Mouse (Mus musculus): Measurements from ENCODE around the gene Magi2. TPM values are rescaled to one million over a fixed set of nuclear protein-coding genes. Genes with fewer than 3 reads are reported as not detected.
"Not testable (repeated sequence)": the region's sequence is repeated elsewhere in the genome, so short reads cannot be mapped to it uniquely, and the experiment has no call there.

Magi2 gene
- total RNA-seq, 2 experiments from 2014 or later, result 139 to 145 TPM

GRCm38 (mm10) chr5:20231908-20232307, 1005.1 kb downstream of the Magi2 start:
- H3K4me3 ChIP-seq, result no peak overlapping the region
- intact Hi-C loops (cut with DNase I), result no loop called here
- peak overlapping the region; percentile 65 for H3K27ac ChIP-seq

GRCm38 (mm10) chr5:20241523-20241922, 1014.7 kb downstream of the Magi2 start:
- TF ChIP-seq CTCF (IDR thresholded peaks at IDR 0.05), result no peak
- intact Hi-C loops (cut with DNase I), result no loop called here
- Histone ChIP-seq H3K4me3 (no peak overlapping the region), H3K27ac (no peak overlapping the region)
- no peak for DNase-seq (ENCODE audit: extremely low spot score in 1 of 2, low spot score in 2 of 2)

More at GRCm38 (mm10) chr5:20231908-20232307, 1005.1 kb downstream of the Magi2 start:
- TF ChIP-seq CTCF (IDR thresholded peaks at IDR 0.05), result no peak
- no peak for DNase-seq (ENCODE audit: extremely low spot score in 1 of 2, low spot score in 2 of 2)

DNA sequence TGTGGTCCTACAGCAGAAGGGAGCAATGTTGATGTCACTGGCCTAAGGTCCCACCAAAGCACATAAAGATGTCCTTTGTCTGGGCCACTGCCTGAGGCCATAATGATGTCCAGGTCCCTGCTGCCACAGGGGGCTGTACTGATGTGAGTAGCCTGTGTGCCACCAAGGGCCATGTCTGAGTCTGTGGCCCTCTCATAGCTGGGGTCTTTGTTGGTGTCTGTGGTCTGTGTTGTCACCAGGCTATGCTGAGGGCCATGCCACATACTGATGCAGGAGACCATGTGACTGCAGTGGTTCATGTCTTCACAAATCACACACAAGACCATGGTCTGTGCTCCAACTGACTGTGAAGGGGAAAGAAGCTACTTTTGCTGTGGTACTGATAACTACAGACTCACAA, 1015.7 kb downstream of the Magi2 start:
- H3K4me3 ChIP-seq, result no peak overlapping the region
- intact Hi-C loops (cut with DNase I), result no loop called here
- H3K27ac ChIP-seq, result no peak overlapping the region
- no peak for DNase-seq (ENCODE audit: extremely low spot score in 1 of 2, low spot score in 2 of 2)
- no peak for TF ChIP-seq CTCF (IDR thresholded peaks at IDR 0.05)

DNA sequence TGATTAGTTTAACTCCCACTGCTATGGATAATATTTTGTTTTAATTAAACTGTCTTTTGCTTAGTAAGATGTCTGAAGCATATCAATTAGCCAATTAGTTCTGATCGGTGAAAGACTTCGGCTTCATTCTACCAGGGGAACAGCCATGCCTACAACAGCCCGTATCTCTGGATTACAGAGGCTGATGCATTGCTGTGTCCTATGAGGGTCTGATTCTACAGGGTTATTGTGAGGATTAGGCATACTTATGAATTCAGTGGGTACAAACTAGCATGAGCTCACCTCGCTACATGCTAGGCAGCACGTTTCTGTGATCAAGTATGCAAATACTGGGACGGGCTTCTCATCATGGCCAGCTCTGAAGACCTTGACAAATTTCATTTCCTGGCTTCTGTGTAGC, 1022.5 kb downstream of the Magi2 start:
- DNase-seq (ENCODE audit: extremely low spot score in 1 of 2, low spot score in 2 of 2), result no peak
- no peak for TF ChIP-seq CTCF (IDR thresholded peaks at IDR 0.05)
- Histone ChIP-seq H3K4me3 (no peak overlapping the region), H3K27ac (no peak overlapping the region)
- intact Hi-C loops (cut with DNase I), result no loop called here

GRCm38 (mm10) chr5:20251541-20251940, 1024.7 kb downstream of the Magi2 start:
- Histone ChIP-seq H3K27ac (no peak overlapping the region), H3K4me3 (no peak overlapping the region)
- no peak for DNase-seq (ENCODE audit: extremely low spot score in 1 of 2, low spot score in 2 of 2)
- intact Hi-C loops (cut with DNase I), result no loop called here
- no peak for TF ChIP-seq CTCF (IDR thresholded peaks at IDR 0.05)

- DNase-seq (ENCODE audit: extremely low spot score in 1 of 2, low spot score in 2 of 2), result no peak
These were observed 1029.5 kb downstream of the Magi2 start for GRCm38 (mm10) chr5:20256150-20256868.

DNA sequence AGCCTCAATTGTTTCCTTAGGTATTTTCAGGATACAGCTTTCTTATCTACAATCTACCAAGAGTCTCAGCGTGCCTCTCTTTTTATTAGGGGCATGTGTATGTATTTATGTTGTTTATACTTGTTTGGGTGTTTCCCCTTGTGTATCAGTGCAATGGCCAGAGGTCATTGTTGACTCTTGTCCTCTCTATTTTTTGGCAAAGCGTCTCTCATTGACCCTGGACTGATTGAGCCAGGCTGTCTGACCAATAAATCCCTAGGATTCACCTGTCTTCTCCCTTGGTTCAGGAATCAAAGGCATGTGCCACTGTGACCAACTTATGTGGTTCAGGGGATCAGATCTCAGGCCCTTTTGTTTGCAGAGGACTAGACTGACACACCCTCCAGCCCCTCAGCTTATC, 1030.1 kb downstream of the Magi2 start:
- DNase-seq (ENCODE audit: extremely low spot score in 1 of 2, low spot score in 2 of 2), result no peak
- no peak for TF ChIP-seq CTCF (IDR thresholded peaks at IDR 0.05)
- Histone ChIP-seq H3K27ac (peak overlapping the region; percentile 67), H3K4me3 (no peak overlapping the region)
- intact Hi-C loops (cut with DNase I), result no loop called here

More at GRCm38 (mm10) chr5:20256150-20256868, 1029.5 kb downstream of the Magi2 start:
- intact Hi-C loops (cut with DNase I), result no loop called here
- TF ChIP-seq CTCF (IDR thresholded peaks at IDR 0.05), result no peak
- H3K27ac ChIP-seq, result peak overlapping the region; percentile 67
- no peak overlapping the region for H3K4me3 ChIP-seq

DNA sequence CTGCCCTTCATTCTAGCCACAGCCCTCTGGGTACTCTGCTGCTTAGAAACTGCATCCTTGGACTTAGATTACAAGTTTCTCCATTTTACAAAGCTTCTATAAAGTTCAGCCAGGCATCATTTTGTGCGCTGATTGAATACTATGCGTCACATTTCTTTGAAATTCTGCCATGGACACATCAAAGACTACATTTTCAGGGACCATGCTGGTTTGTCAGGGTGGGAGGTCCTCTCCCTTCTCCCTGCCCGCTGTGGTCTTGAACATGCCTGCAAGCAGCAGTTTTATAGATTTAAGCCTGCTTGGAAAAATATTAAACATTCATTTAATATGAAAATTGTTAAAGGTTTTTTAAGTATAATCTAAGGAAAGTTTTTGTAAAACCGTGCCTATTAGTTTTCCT, 1030.6 kb downstream of the Magi2 start:
- Histone ChIP-seq H3K27ac (peak overlapping the region; percentile 67; the same call in 1 of the 2 replicates), H3K4me3 (no peak overlapping the region)
- intact Hi-C loops (cut with DNase I), result no loop called here
- TF ChIP-seq CTCF (IDR thresholded peaks at IDR 0.05), result no peak
- no peak for DNase-seq (ENCODE audit: extremely low spot score in 1 of 2, low spot score in 2 of 2)

- no peak for DNase-seq (ENCODE audit: extremely low spot score in 1 of 2, low spot score in 2 of 2)
- H3K4me3 ChIP-seq, result no peak overlapping the region
- TF ChIP-seq CTCF (IDR thresholded peaks at IDR 0.05), result no peak
- no peak overlapping the region for H3K27ac ChIP-seq
- intact Hi-C loops (cut with DNase I), result no loop called here
These were observed 1032.9 kb downstream of the Magi2 start for GRCm38 (mm10) chr5:20259719-20260118.

- H3K4me3 ChIP-seq; DNase-seq (ENCODE audit: extremely low spot score in 1 of 2, low spot score in 2 of 2); intact Hi-C loops (cut with DNase I); H3K27ac ChIP-seq: not testable (repeated sequence)
These were observed 1045.8 kb downstream of the Magi2 start for GRCm38 (mm10) chr5:20272680-20273079.

- no peak overlapping the region for H3K4me3 ChIP-seq
- DNase-seq (ENCODE audit: extremely low spot score in 1 of 2, low spot score in 2 of 2), result no peak
- H3K27ac ChIP-seq, result peak overlapping the region; percentile 13; the same call in 1 of the 2 replicates
- intact Hi-C loops (cut with DNase I), result no loop called here
- no peak for TF ChIP-seq CTCF (IDR thresholded peaks at IDR 0.05)
These were observed 1048.8 kb downstream of the Magi2 start for GRCm38 (mm10) chr5:20275632-20276031.

- no peak for TF ChIP-seq CTCF (IDR thresholded peaks at IDR 0.05)
- no peak overlapping the region for H3K4me3 ChIP-seq
- intact Hi-C loops (cut with DNase I), result no loop called here
- DNase-seq (ENCODE audit: extremely low spot score in 1 of 2, low spot score in 2 of 2), result no peak
- H3K27ac ChIP-seq, result peak overlapping the region; percentile 51
These were observed 1058.4 kb downstream of the Magi2 start for GRCm38 (mm10) chr5:20285080-20285840.

Data from left cerebral cortex, adult 2 months (tissue).